Mouse (Mus musculus) C2C12 (cell line): ENCODE measurements around the gene Pitpnm3.

ENCODE experiments used
- CTCF ChIP-seq: IDR thresholded peaks from one replicate; pipeline ENCODE4 v1.5.1; 2011; ENCODE audit not compliant: control insufficient read depth, insufficient read depth, insufficient read length
- MAX ChIP-seq: IDR thresholded peaks from one replicate; pipeline ENCODE4 v1.6.1; 2011; ENCODE audit warnings: mild to moderate bottlenecking, control low read depth
- MYOD1 ChIP-seq: IDR thresholded peaks from one replicate; pipeline ENCODE4 v1.6.1; 2011; ENCODE audit warnings: low read depth; ENCODE audit not compliant: control insufficient read depth, insufficient read length
- MYOG ChIP-seq: IDR thresholded peaks from one replicate; pipeline ENCODE4 v1.6.1; 2011; ENCODE audit not compliant: control insufficient read depth, insufficient read length; ENCODE audit errors: extremely low read depth
- USF1 ChIP-seq: IDR thresholded peaks from one replicate; pipeline ENCODE4 v1.6.1; 2011; ENCODE audit warnings: low read depth, mild to moderate bottlenecking, control low read depth, moderate library complexity

- TF ChIP-seq CTCF (no peak), USF1 (no peak), MAX (no peak), MYOG (no peak), MYOD1 (no peak)
Observed at GRCm38 (mm10) chr11:72156624-72157023, 21.0 kb upstream of the Pitpnm3 start.
